Mouse (Mus musculus) E14TG2a.4 (cell line): ENCODE results near the gene Cnnm2.

Experiments
- CTCF ChIP-seq: conservative IDR thresholded peaks from 2 replicates; pipeline ENCODE4 v1.5.1; 2014; ENCODE audit warnings: low read length
- NANOG ChIP-seq: IDR thresholded peaks from 2 replicates; pipeline ENCODE4 v1.6.1; 2014; ENCODE audit warnings: borderline replicate concordance, low read length, mixed read lengths

DNA sequence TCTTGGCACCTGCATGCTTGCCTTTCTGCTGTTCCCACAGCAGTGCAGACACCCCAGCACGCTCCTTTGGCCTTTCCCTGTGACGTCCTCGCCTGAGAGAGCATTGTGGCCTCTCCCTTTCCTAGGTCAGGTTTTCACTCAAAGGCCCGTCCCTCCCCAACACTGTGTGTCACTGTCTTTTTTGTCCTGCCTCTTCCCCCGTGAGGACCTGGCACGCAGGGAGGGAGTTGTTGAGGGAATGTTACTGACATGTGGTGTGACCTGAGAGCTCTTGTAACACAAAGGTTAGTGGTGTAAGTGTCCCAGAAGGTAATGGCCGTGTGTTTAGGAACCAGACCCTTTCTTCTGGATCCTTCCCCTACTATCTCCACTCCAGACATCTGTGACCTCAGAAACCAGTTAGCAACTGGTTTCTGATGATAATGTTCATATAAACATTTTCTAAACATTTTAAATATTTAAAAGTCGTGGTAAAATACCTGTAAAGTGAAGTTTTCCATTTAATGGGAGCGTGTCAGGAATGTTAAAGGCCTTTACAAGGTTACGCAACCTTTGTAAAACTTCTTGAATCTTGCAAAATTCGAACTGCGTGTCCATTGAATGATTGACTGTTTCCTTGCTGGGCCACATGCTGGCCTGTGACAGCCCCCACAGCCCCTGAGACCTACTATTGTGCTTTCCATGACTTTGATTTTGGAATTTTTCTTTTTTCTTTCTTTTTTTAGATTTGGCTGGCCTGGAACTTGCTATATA lies 16.7 kb downstream of the Cnnm2 start:
- TF ChIP-seq CTCF (no peak), NANOG (no peak)
